13 mouse cellular contexts compared by ENCODE assay signal in the genomic region with DNA sequence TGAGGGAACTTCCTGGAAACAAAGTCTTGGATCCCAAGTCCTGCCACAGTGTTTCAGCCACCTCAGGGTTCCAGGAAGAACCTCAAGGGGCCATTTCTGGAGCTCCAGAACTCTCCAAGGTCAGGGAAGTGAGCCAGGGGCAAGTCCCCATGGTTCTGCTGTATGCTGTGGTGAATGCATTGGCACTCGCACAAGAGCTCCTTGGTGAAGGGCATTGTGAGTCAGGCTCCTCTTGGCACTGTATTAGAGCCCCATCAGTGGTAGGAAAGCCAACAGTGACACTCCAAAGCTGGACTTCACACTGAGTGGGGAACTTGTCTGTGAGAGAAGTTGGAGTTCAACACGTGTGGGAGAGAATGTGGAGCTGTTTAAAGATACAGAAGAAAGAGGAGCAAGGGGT.
DNase-seq lines count a peak whose midpoint lies in the region.
"Had no signal": no experiment of that assay in that cellular context is flagged by ENCODE, and none has a peak within 500 bp of the region (broad histone marks: within the 10 kb centered on the region; RNA-seq: fewer than 3 reads in every experiment).

No protein-coding gene starts in this region.

- intact Hi-C loops in left cerebral cortex, postnatal 4 days (cut with DNase I) = no loop called here

- peak; percentile 6 for DNase-seq in adrenal gland, postnatal 25 days
- DNase-seq in adrenal gland, postnatal 4 days (ENCODE audit: low spot score in 2 of 2) = no peak
- DNase-seq in cerebellum, postnatal 10 days = peak; percentile 31 to 42
- no peak for DNase-seq in cerebellum, adult 8-10 months
- peak; percentile 43 for DNase-seq in left cerebral cortex, postnatal 4 days
- no peak for DNase-seq in left cerebral cortex, adult 9 months (ENCODE audit: low spot score in 2 of 2)
- DNase-seq: cerebellum, adult 18-20 months; embryo, embryonic 11 days; gastrocnemius, postnatal 14 days; heart, adult 2 months; heart, postnatal 14 days; kidney, adult 11 months; kidney, adult 9 months had no signal

Comparison
In these comparisons a context has a peak if more than half of its experiments do, and no peak if none do; other contexts are left out.
1. DNase-seq: peak in adrenal gland, postnatal 25 days (single experiment), cerebellum, postnatal 10 days (2 of 2) and left cerebral cortex, postnatal 4 days (single experiment); none in adrenal gland, postnatal 4 days (0 of 2), cerebellum, adult 8-10 months (single experiment) and left cerebral cortex, adult 9 months (0 of 2).